Mouse (Mus musculus) liver, embryonic 16.5 days (tissue): ENCODE measurements at regions not wholly inside any gene's neighbourhood (a gene's known extent, or its start where the extent isn't known, plus 50 kb on each side); places are given as distances from the start of the nearest gene placed in this dataset.

Experiments used
- ATAC-seq: fragments of 200-750 bp; cut with Nextera tagmentation; 2 replicates; pipeline ENCODE4 v1.8.0; 2017; ENCODE audit warnings: low read depth, mild to moderate bottlenecking, moderate number of reproducible peaks, moderate library complexity
- H3K27ac ChIP-seq: fragments of 300-500 bp; sonication (generic); 2 replicates; pipeline ENCODE4 v1.5.1; 2014; ENCODE audit warnings: mild to moderate bottlenecking, low read length
- H3K27me3 ChIP-seq: fragments of 300-500 bp; sonication (generic); 2 replicates; pipeline ENCODE4 v1.6.1; 2014; ENCODE audit warnings: low read depth, low read length, mixed read lengths; ENCODE audit not compliant: control insufficient read depth, insufficient read depth
- H3K36me3 ChIP-seq: fragments of 300-500 bp; sonication (generic); 2 replicates; pipeline ENCODE4 v1.6.1; 2014; ENCODE audit warnings: mild to moderate bottlenecking; ENCODE audit not compliant: control insufficient read depth, insufficient read depth
- H3K4me1 ChIP-seq: fragments of 300-500 bp; sonication (generic); 2 replicates; pipeline ENCODE4 v1.6.1; 2014; ENCODE audit warnings: low read depth, low read length, mixed read lengths; ENCODE audit not compliant: control insufficient read depth
- H3K4me2 ChIP-seq: fragments of 300-500 bp; sonication (generic); 2 replicates; pipeline ENCODE4 v1.6.1; 2014; ENCODE audit warnings: low read depth, low read length, mixed read lengths
- H3K4me3 ChIP-seq: fragments of 300-500 bp; sonication (generic); 2 replicates; pipeline ENCODE4 v1.5.1; 2014; ENCODE audit warnings: low read depth, mild to moderate bottlenecking, low read length
- H3K9ac ChIP-seq: fragments of 300-500 bp; sonication (generic); 2 replicates; pipeline ENCODE4 v1.6.1; 2014; ENCODE audit warnings: low read depth, low read length
- H3K9me3 ChIP-seq: fragments of 300-500 bp; sonication (generic); replicated peaks from 2 replicates; pipeline ENCODE4 v1.6.1; 2016; ENCODE audit warnings: low read length; ENCODE audit not compliant: control insufficient read depth
- WGBS: fragments of 180-500 bp; shearing (Covaris S2); extraction: QIAGEN DNeasy Blood & Tissue Kit; methylation state at CpG from one replicate; pipeline ENCODE4 v1.1.7; 2014; ENCODE audit not compliant: insufficient replicate concordance; 5-methylcytosine and 5-hydroxymethylcytosine counted together

DNA sequence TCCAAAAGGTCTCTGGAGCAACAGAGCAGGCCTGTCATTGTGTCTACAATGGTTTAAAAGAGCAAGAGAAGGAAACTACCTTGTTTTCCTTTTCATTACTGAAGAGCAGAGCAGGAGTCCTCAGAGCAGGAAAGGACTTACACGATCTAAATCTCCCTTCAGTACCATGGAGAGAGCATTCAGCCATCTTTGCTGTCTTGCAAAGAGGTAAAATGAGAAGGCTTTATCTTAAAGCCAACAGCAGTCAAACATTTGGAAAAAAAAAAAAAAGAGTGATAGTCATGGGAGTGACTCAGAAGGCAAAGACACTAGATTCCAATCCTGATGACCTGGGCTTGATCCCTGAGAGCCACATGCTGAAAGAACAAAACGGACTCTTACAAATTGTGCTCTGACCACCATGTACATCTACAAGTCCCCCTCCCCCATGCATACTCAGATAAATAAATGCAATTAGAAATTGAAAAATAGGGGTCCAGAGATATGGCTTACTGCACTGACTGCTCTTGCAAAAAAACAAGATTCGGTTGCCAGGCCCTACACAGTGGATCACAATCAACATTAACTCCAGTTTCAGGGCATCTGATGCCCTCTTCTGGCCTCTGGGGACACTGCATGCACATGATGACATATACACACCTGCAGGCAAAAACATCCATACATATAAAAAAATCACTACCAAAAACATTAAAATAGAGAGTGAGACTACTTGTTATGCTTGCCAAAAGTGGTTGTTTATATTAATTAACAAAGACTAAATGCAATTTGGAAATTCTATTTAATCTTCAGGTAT is 397.6 kb upstream of the Kif2a start:
- Histone ChIP-seq H3K27ac (no peak overlapping the region), H3K4me3 (no peak overlapping the region), H3K9ac (no peak overlapping the region), H3K36me3 (no peaks in the 10 kb centered on the region), H3K9me3 (no peaks in the 10 kb centered on the region), H3K4me1 (no peaks in the 10 kb centered on the region), H3K4me2 (no peak overlapping the region), H3K27me3 (no peaks in the 10 kb centered on the region)
- 49% methylated on average over 3 of the region's 3 CpGs for WGBS
- ATAC-seq: no peak

DNA sequence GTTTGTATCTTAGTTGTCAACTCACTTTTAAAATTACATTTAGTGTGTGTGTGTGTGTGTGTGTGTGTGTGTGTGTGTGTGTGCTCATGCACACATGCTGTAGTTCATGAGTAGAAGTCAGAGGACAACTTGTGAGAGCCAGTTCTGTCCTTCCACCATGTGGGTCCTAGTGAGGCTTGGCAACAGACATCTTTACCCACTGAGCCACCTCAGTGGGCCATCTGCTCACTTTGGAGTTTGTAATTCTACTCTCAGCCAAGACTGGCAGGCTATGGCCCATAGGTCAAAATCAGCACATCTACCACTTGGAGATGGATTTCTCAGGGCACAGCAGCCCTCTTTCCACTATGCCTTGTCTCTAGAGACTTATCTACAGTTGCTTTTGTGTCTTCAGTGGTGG is 388.3 kb upstream of the Kif2a start:
- Histone ChIP-seq H3K9ac (no peak overlapping the region), H3K4me3 (no peak overlapping the region), H3K4me1 (no peaks in the 10 kb centered on the region), H3K36me3 (no peaks in the 10 kb centered on the region), H3K4me2 (no peak overlapping the region), H3K9me3 (no peaks in the 10 kb centered on the region), H3K27ac (no peak overlapping the region), H3K27me3 (no peaks in the 10 kb centered on the region)
- no peak for ATAC-seq

DNA sequence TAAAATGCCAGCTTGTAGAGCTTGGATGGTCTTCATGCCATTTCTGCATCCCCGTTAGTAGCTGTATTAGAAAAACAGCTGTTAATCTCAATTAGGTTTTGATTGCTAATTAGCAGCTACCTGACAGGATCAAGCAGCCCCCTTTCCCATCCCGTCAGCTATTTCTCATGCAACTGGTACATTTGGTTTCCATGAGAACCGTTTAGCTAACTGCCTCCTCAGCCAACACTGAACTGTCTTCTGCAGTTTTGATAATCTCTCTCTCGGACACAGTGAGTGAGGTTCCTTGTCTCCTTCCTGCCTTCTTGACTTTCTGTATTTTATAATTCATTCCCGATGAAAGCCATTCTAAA is 385.7 kb upstream of the Kif2a start:
- Histone ChIP-seq H3K4me2 (no peak overlapping the region), H3K27me3 (no peaks in the 10 kb centered on the region), H3K9ac (no peak overlapping the region), H3K4me3 (no peak overlapping the region), H3K27ac (no peak overlapping the region), H3K36me3 (no peaks in the 10 kb centered on the region), H3K4me1 (no peaks in the 10 kb centered on the region), H3K9me3 (no peaks in the 10 kb centered on the region)
- ATAC-seq: no peak
- WGBS: 55% methylated on average over 5 of the region's 5 CpGs

DNA sequence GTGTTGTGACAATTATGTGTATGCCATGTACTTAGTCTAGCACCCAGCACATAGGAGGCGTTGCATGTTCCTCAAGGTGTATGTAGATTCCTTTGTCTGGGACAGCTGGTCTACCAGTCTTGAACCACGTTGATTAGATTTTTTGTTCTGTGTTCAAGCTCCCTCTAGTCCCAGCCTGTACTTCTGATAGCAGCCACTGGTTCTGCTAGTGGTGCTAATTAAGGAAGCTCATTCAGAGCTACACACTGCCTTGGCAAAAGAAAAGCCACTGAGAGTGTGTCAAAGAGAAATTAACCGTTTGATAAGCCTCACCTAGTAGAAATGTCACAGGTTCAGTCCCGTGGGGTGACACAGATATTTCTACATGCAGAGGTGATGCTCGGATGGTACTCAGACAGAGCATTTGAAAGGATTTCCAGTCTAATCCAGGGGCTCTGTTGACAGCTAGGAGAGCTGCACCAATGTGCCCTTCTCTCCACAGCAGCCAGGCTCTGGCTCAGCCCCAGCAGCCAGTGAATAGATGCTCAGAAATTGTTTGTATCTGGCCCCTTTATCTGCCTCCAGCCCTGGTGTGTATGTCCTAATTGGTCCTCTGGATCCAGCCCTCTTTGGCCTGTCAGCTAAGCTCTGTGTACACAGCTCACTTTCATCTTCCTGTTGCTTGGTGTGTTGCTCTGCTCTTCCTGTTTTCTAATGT is 385.2 kb upstream of the Kif2a start:
- H3K9ac ChIP-seq: no peak overlapping the region
- ATAC-seq: no peak
- H3K27ac ChIP-seq: no peak overlapping the region
- H3K9me3 ChIP-seq: no peaks in the 10 kb centered on the region
- no peaks in the 10 kb centered on the region for H3K36me3 ChIP-seq
- H3K4me3 ChIP-seq: no peak overlapping the region
- no peak overlapping the region for H3K4me2 ChIP-seq
- no peaks in the 10 kb centered on the region for H3K27me3 ChIP-seq
- H3K4me1 ChIP-seq: no peaks in the 10 kb centered on the region
- 41% methylated on average over 5 of the region's 5 CpGs for WGBS

DNA sequence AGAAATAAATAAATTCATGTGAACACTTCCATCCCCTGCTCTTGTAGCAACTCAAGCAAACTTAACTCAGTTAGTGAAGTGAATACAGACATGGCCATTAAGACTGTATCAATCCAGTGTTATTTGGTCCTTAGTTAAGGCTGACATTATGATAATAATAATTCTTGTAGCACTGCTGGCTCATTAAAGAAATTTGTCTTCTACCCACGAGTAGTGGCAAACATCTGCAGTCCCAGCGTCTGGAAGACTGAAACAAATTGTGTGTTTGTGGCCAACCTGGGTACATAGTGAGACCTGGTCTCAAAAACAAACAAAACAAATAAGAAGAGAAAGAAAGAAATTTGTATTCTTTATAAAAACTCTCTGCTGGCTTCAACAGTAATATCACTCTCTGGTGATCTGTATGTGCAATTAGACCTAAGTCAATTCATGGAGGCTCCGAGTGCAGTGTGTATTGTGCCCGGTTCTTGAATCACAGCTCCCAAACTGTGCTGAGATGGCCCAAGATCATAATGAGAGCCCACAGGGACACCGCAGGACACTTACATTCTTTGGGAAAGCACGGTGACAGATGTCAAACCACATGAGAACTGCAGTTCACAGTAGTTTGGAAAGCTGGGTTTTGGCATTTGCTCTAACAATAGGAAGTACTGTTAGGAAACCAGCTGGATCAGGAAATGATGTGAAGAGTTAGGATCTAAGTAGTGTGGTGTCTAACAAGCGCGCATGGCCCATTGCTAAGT is 376.9 kb upstream of the Kif2a start:
- Histone ChIP-seq H3K27ac (no peak overlapping the region), H3K9ac (no peak overlapping the region), H3K4me3 (no peak overlapping the region), H3K9me3 (no peaks in the 10 kb centered on the region), H3K36me3 (no peaks in the 10 kb centered on the region), H3K27me3 (no peaks in the 10 kb centered on the region), H3K4me2 (no peak overlapping the region), H3K4me1 (no peaks in the 10 kb centered on the region)
- WGBS: 55% methylated on average over 8 of the region's 8 CpGs
- no peak for ATAC-seq

DNA sequence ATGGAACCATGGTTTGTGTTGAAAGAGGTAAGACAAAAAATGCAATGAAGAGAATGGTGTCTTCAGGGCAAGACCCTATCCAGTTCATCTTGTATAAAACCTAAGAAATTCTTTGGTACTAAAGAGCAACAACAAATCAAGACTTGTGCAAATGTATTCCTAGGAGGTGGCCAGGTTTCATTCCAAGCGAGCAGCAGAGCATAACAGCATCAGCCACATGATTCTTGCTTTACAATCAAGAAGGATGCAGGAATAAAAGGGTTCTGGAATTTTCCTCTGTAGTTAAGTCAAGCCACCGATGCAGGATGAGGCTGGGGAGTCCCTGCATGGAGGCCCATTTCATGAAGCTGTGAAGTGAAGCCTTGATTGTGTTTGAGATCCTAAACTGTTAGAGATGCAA is 374.1 kb upstream of the Kif2a start:
- no peaks in the 10 kb centered on the region for H3K27me3 ChIP-seq
- no peak overlapping the region for H3K4me2 ChIP-seq
- no peaks in the 10 kb centered on the region for H3K9me3 ChIP-seq
- WGBS: 60% methylated on average over 2 of the region's 2 CpGs
- no peak overlapping the region for H3K27ac ChIP-seq
- H3K4me1 ChIP-seq: no peaks in the 10 kb centered on the region
- H3K4me3 ChIP-seq: no peak overlapping the region
- H3K36me3 ChIP-seq: no peaks in the 10 kb centered on the region
- ATAC-seq: no peak
- H3K9ac ChIP-seq: no peak overlapping the region

DNA sequence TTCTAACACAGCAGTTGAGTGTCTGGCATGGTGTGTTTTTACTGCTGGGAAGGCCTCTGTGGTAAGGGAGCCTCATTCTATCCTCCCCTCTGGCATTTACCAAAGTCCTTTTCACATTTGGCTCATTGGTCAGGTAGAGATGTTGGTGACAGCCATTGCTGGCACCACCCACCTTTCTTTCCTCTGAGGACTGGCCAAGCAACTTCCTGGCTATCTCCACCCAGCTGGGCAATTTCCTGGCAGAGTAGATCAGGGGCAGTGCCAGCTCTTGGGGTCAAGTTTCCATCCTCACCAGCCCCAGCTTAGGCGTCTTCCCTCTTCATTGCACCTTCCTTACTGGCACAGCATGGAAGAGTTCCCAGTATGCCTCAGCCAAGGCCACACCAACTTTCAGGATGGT is 372.5 kb upstream of the Kif2a start:
- no peak for ATAC-seq
- no peak overlapping the region for H3K4me3 ChIP-seq
- 42% methylated on average over 1 of the region's 1 CpGs for WGBS

DNA sequence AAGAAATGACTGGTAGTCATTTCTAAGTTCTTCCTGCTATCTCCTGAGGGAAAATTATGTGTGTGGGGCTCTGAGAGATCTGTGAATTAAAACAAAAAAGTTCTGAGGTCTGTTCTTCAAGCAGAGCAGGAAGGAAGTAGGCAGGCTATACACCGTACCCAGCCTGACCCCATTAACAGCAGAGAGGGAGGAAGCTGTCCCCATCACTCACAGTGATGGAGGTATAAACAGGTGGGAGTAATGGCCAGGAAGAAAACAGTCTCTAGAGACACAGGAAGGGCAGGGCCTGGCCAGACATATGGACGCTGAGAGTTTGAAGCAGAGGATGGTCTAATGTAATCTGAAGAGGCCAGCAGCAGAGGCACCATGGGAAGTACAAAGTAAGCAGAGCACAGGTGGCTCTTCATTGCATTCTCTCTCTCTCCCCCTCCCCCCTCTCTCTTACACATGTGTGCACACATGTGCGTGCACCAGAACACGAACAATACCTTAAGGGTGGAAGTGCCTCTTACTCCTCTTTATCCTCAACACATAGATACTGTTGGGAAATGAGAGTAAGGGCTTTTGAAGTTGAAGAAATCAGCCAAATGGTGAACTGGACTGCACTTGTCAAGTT is 367.7 kb upstream of the Kif2a start:
- no peak overlapping the region for H3K27ac ChIP-seq
- 33% methylated on average over 4 of the region's 4 CpGs for WGBS
- no peaks in the 10 kb centered on the region for H3K36me3 ChIP-seq
- no peak for ATAC-seq
- no peak overlapping the region for H3K4me2 ChIP-seq
- no peak overlapping the region for H3K9ac ChIP-seq
- H3K4me1 ChIP-seq: no peaks in the 10 kb centered on the region
- H3K9me3 ChIP-seq: no peaks in the 10 kb centered on the region
- H3K27me3 ChIP-seq: no peaks in the 10 kb centered on the region
- H3K4me3 ChIP-seq: no peak overlapping the region

More for the DNA sequence above, 372.5 kb upstream of the Kif2a start:
- no peaks in the 10 kb centered on the region for H3K27me3 ChIP-seq
- no peak overlapping the region for H3K27ac ChIP-seq
- no peak overlapping the region for H3K4me2 ChIP-seq
- no peak overlapping the region for H3K9ac ChIP-seq
- no peaks in the 10 kb centered on the region for H3K9me3 ChIP-seq
- H3K36me3 ChIP-seq: no peaks in the 10 kb centered on the region
- no peaks in the 10 kb centered on the region for H3K4me1 ChIP-seq

DNA sequence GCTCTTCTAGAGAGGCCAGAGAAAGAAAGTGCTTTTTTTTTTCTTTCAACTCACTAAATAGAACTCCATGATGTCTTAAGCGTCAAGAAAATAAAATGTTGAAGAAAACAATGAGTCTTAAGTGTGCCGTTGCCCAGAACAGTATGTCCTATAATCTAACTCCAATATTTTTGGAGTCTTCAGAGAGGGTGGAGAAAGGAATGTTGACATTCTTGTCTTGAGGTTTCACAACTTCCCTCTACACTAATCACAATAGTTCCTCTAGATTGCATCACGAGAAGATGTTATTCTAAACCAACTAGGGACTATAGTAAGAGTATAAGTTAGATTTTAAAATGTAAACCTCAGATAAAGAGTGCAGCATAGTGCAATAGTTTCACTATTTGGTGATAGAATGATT is 367.1 kb upstream of the Kif2a start:
- WGBS: 40% methylated on average over 3 of the region's 3 CpGs
- no peak for ATAC-seq
- no peak overlapping the region for H3K4me3 ChIP-seq
- no peak overlapping the region for H3K9ac ChIP-seq
- no peaks in the 10 kb centered on the region for H3K9me3 ChIP-seq
- no peaks in the 10 kb centered on the region for H3K36me3 ChIP-seq
- H3K4me2 ChIP-seq: no peak overlapping the region
- H3K27ac ChIP-seq: no peak overlapping the region
- H3K4me1 ChIP-seq: no peaks in the 10 kb centered on the region
- no peaks in the 10 kb centered on the region for H3K27me3 ChIP-seq
